Mouse (Mus musculus) adrenal gland, adult 8-10 months (tissue): ENCODE data around the gene Epha6. TPM values are rescaled to one million over a fixed set of nuclear protein-coding genes. Genes with fewer than 3 reads are reported as not detected.

Experiments used
- DNase-seq: peaks from one replicate; pipeline ENCODE4 v3.0.0; 2022
- total RNA-seq, 4 experiments: library from RNA; stranded (reverse); gene quantifications; 2 replicates each; pipeline ENCODE4 v1.2.4; 2022

Gene Epha6
- total RNA-seq, 4 experiments from 2014 or later = 0.08 to 0.49 (median 0.22) TPM; not detected in 1

- no peak for DNase-seq
Observed at GRCm38 (mm10) chr16:60264719-60265508, 340.4 kb downstream of the Epha6 start.

GRCm38 (mm10) chr16:60258151-60258635 is 347.1 kb downstream of the Epha6 start:
- DNase-seq = no peak

GRCm38 (mm10) chr16:60257623-60258022 is 347.7 kb downstream of the Epha6 start:
- no peak for DNase-seq

GRCm38 (mm10) chr16:60257044-60257443 is 348.3 kb downstream of the Epha6 start:
- no peak for DNase-seq

GRCm38 (mm10) chr16:60239356-60240190 is 365.8 kb downstream of the Epha6 start:
- no peak for DNase-seq

GRCm38 (mm10) chr16:60233985-60234766 is 371.2 kb downstream of the Epha6 start:
- DNase-seq = no peak

- no peak for DNase-seq
Observed at GRCm38 (mm10) chr16:60232982-60233381, 372.3 kb downstream of the Epha6 start.

GRCm38 (mm10) chr16:60209151-60209550 is 396.2 kb downstream of the Epha6 start:
- DNase-seq = no peak

GRCm38 (mm10) chr16:60175580-60175979 is 429.8 kb downstream of the Epha6 start:
- no peak for DNase-seq

- no peak for DNase-seq
Observed at GRCm38 (mm10) chr16:60152439-60152838, 452.9 kb downstream of the Epha6 start.

- DNase-seq = no peak
Observed at GRCm38 (mm10) chr16:60144370-60144769, 461.0 kb downstream of the Epha6 start.

- DNase-seq = no peak
Observed at GRCm38 (mm10) chr16:60121435-60121834, 483.9 kb downstream of the Epha6 start.

GRCm38 (mm10) chr16:60102210-60102609 is 503.1 kb downstream of the Epha6 start:
- DNase-seq = no peak

- no peak for DNase-seq
Observed at GRCm38 (mm10) chr16:60095333-60095732, 510.0 kb downstream of the Epha6 start.

- no peak for DNase-seq
Observed at GRCm38 (mm10) chr16:60086976-60087375, 518.4 kb downstream of the Epha6 start.

GRCm38 (mm10) chr16:60070457-60071112 is 534.7 kb downstream of the Epha6 start:
- no peak for DNase-seq

- DNase-seq = no peak
Observed at GRCm38 (mm10) chr16:60043809-60044208, 561.5 kb downstream of the Epha6 start.

- no peak for DNase-seq
Observed at GRCm38 (mm10) chr16:60028381-60028780, 577.0 kb downstream of the Epha6 start.

- no peak for DNase-seq
Observed at GRCm38 (mm10) chr16:60006857-60007568, 598.3 kb downstream of the Epha6 start.

- DNase-seq = no peak
Observed at GRCm38 (mm10) chr16:59969816-59970215, 635.5 kb downstream of the Epha6 start.

GRCm38 (mm10) chr16:59955731-59956130 is 649.6 kb downstream of the Epha6 start:
- DNase-seq = peak; percentile 16
